In the genomic region with DNA sequence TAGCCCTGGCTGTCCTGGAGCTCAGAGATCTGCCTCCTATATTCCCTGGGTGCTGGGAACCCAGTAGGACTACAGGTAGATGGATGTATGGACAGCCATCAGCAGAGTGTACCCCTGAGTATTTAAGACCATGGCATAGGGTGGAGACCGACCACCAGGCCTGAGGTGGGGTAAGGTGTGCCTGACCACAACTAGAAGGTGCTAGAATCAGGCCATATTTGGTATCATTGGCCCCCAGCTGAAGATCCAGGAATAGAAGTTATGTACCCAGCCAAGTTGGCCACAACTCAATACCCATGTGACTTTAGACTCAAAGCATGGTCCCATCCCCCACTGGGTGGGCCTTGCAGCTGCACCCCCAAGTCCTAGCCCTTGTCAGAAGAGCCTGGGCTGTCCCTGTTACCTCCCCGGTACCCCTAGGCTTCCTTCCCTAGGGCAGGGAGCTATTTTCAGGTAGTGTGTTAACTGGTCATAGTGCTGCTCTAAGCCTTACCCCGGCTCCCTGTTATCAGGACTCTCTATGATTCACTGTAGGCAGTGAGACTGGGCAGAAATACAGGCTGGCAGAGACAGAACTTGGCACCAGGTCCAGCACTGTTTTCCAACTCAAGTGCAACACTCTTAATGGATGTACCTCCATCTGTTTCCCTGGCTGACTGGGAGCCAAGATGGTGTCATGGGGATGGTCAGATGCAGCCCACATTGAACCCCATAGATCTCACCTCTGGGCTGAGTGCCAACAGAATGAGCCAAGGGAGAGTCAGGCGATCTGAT, we compare ENCODE assay signal across 9 mouse cellular contexts. TPM values are rescaled to one million over a fixed set of nuclear protein-coding genes. Genes with fewer than 3 reads are reported as not detected.
DNase-seq lines count a peak whose midpoint lies in the region; ATAC-seq and TF ChIP-seq lines count a peak whose summit lies in the region.
"Had no signal": no experiment of that assay in that cellular context is flagged by ENCODE, and none has a peak within 500 bp of the region (broad histone marks: within the 10 kb centered on the region; RNA-seq: fewer than 3 reads in every experiment).

No protein-coding gene starts in this region.

- H3K9me3 ChIP-seq in hindbrain, embryonic 16.5 days (ENCODE audit: control insufficient read depth, low read length): no peaks in the 10 kb centered on the region
- H3K9me3 ChIP-seq in hindbrain, embryonic 10.5 days: no peaks in the 10 kb centered on the region
- no peaks in the 10 kb centered on the region for H3K9me3 ChIP-seq in intestine, postnatal 0 days (ENCODE audit: control insufficient read depth)
- H3K9me3 ChIP-seq: G1E had no signal

- H3K4me3 ChIP-seq in hindbrain, embryonic 16.5 days (ENCODE audit: low read length): no peak overlapping the region
- no peak overlapping the region for H3K4me3 ChIP-seq in hindbrain, embryonic 10.5 days
- H3K4me3 ChIP-seq in intestine, postnatal 0 days (ENCODE audit: low read depth, low read length): no peak overlapping the region

- no peak for DNase-seq in hindbrain, embryonic 10.5 days (ENCODE audit: low spot score)
- peak; percentile 66 for DNase-seq in adrenal gland, postnatal 25 days
- DNase-seq in gastrocnemius, postnatal 14 days: peak; percentile 42
- DNase-seq in layer of hippocampus, postnatal 36 days: peak; percentile 32 to 55
- no peak for DNase-seq in testis, postnatal 14 days (ENCODE audit: low spot score)
- no peak for DNase-seq in liver

- H3K4me2 ChIP-seq in hindbrain, embryonic 16.5 days (ENCODE audit: low read length): no peak overlapping the region
- H3K4me2 ChIP-seq in intestine, postnatal 0 days (replicated peaks; ENCODE audit: low read depth): no peak overlapping the region

- H3K36me3 ChIP-seq in hindbrain, embryonic 16.5 days (ENCODE audit: control insufficient read depth, insufficient read depth, low read length): no peaks in the 10 kb centered on the region
- H3K36me3 ChIP-seq in hindbrain, embryonic 10.5 days: no peaks in the 10 kb centered on the region
- no peaks in the 10 kb centered on the region for H3K36me3 ChIP-seq in intestine, postnatal 0 days (ENCODE audit: control insufficient read depth, insufficient read depth)
- H3K36me3 ChIP-seq: G1E had no signal

- no peak overlapping the region for H3K9ac ChIP-seq in hindbrain, embryonic 16.5 days (ENCODE audit: low read depth, low read length)
- H3K9ac ChIP-seq in intestine, postnatal 0 days (ENCODE audit: low read depth, low read length): no peak overlapping the region

- peak; percentile 67 for ATAC-seq in hindbrain, embryonic 16.5 days
- ATAC-seq in intestine, postnatal 0 days: no peak

- peaks cover 3% of the 10 kb centered on the region; the same call in 1 of the 2 replicates for H3K4me1 ChIP-seq in hindbrain, embryonic 16.5 days (ENCODE audit: control insufficient read depth, insufficient read depth, low read depth, low read length)
- H3K4me1 ChIP-seq in hindbrain, embryonic 10.5 days (replicated peaks): peaks cover 4% of the 10 kb centered on the region; the same call in 1 of the 2 replicates
- no peaks in the 10 kb centered on the region for H3K4me1 ChIP-seq in intestine, postnatal 0 days (replicated peaks; ENCODE audit: control insufficient read depth, insufficient read depth, low read length)

- no peak overlapping the region for H3K27ac ChIP-seq in hindbrain, embryonic 16.5 days (ENCODE audit: low read depth, low read length)
- no peak overlapping the region for H3K27ac ChIP-seq in hindbrain, embryonic 10.5 days
- no peak overlapping the region for H3K27ac ChIP-seq in intestine, postnatal 0 days (ENCODE audit: low read depth, low read length)

- no peaks in the 10 kb centered on the region for H3K27me3 ChIP-seq in hindbrain, embryonic 16.5 days (replicated peaks; ENCODE audit: control insufficient read depth, insufficient read depth, low read length)
- H3K27me3 ChIP-seq in hindbrain, embryonic 10.5 days (ENCODE audit: insufficient read depth, poor library complexity, severe bottlenecking): no peaks in the 10 kb centered on the region
- no peaks in the 10 kb centered on the region for H3K27me3 ChIP-seq in intestine, postnatal 0 days (replicated peaks; ENCODE audit: control insufficient read depth, insufficient read depth, low read length)

- intact Hi-C loops in gastrocnemius, postnatal 14 days (cut with DNase I; ENCODE audit: low total_unique reads): no loop called here

- no peak for TF ChIP-seq CTCF in intestine, postnatal 0 days (IDR thresholded peaks at IDR 0.05; ENCODE audit: low read depth)

- WGBS in hindbrain, embryonic 16.5 days: 77% methylated on average over 4 of the region's 4 CpGs
- WGBS in hindbrain, embryonic 10.5 days: 79% methylated on average over 4 of the region's 4 CpGs
- WGBS in intestine, postnatal 0 days: 81% methylated on average over 4 of the region's 4 CpGs

RNA-seq across cellular contexts. Expression of gene A4galt, which starts 18.2 kb away (rescaled TPM):
- 4.9 and 6.5 TPM in 2 replicates for polyA plus RNA-seq in hindbrain, embryonic 16.5 days (2015; fragmentation: Nextera tagmentation; extraction: Ambion mirVana)
- 1.2 and 1.5 TPM in 2 replicates for polyA plus RNA-seq in hindbrain, embryonic 10.5 days (2016; fragmentation: Nextera tagmentation; extraction: Ambion mirVana)
- total RNA-seq in adrenal gland, postnatal 25 days (2021): 6.8 and 7.7 TPM in 2 replicates
- 1 to 10 TPM; 5.7 to 7.4 TPM for total RNA-seq in gastrocnemius, postnatal 14 days (2021)
- total RNA-seq in layer of hippocampus, postnatal 36 days (2021): 1 to 10 TPM; 2.0 to 4.0 TPM
- 8.1 and 8.6 TPM in 2 replicates for polyA plus RNA-seq in intestine, postnatal 0 days (2015; fragmentation: Nextera tagmentation; extraction: Ambion mirVana)
- polyA plus RNA-seq: G1E had no signal

Comparison
In these comparisons a context has a peak if more than half of its experiments do, and no peak if none do; other contexts are left out.
1. DNase-seq: peak in adrenal gland, postnatal 25 days (single experiment), gastrocnemius, postnatal 14 days (single experiment) and layer of hippocampus, postnatal 36 days (2 of 2); none in hindbrain, embryonic 10.5 days (single experiment), testis, postnatal 14 days (single experiment) and liver (single experiment).